Mouse (Mus musculus): ENCODE measurements around the gene Acadl.

DNA sequence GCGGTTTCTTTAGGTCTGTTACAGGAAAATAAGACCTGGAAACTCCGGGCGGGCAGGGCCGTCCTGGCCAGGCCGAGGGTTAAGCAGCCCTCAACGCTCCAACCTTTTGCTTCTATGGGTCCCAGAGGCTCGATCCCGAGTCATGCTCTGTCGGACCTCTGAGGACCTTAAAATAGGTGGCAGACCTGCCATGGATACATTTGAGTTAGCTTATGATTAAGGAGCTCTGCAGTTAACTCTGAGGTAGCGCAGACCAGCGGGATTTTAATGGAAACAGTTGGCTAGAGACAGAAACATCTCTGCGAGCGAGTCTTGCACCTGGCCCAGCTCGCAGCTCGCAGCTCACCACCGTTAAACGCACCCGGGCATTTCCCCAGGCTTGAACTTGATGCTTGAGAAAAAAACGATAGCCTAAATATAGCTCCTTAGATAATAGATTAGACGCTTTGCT is 45.2 kb downstream of the Acadl start:
- TF ChIP-seq CTCF (IDR thresholded peaks at IDR 0.05; ENCODE audit: control insufficient read depth, insufficient read depth, insufficient replicate concordance, low read depth, low read length) (no peak), POLR2A (IDR thresholded peaks at IDR 0.05; ENCODE audit: control insufficient read depth, low read depth, low read length) (no peak)

All from testis, adult 2 months (tissue).